Mouse (Mus musculus) intestine, embryonic 16.5 days (tissue): ENCODE data around the gene Cyb5r2. TPM values are rescaled to one million over a fixed set of nuclear protein-coding genes. Genes with fewer than 3 reads are reported as not detected.
A peak's percentile ranks its signal among the peaks of the same experiment; 100 is the strongest.

Experiments
- ATAC-seq: fragments of 200-750 bp; cut with Nextera tagmentation; 2 replicates; pipeline ENCODE4 v1.8.0; 2017; ENCODE audit warnings: moderate TSS enrichment, moderate library complexity
- H3K27ac ChIP-seq: fragments of 300-500 bp; sonication (generic); 2 replicates; pipeline ENCODE4 v1.5.1; 2014; ENCODE audit warnings: mild to moderate bottlenecking, low read length
- H3K27me3 ChIP-seq: fragments of 300-500 bp; sonication (generic); replicated peaks from 2 replicates; pipeline ENCODE4 v1.6.1; 2014; ENCODE audit warnings: low read length, control low read depth, mixed read lengths; ENCODE audit not compliant: control insufficient read depth, insufficient read depth
- H3K36me3 ChIP-seq: fragments of 300-500 bp; sonication (generic); 2 replicates; pipeline ENCODE4 v1.6.1; 2014; ENCODE audit warnings: low read length, control low read depth; ENCODE audit not compliant: control insufficient read depth, insufficient read depth
- H3K4me1 ChIP-seq: fragments of 300-500 bp; sonication (generic); 2 replicates; pipeline ENCODE4 v1.6.1; 2014; ENCODE audit warnings: low read length, control low read depth, mixed read lengths; ENCODE audit not compliant: control insufficient read depth, insufficient read depth
- H3K4me2 ChIP-seq: fragments of 300-500 bp; sonication (generic); 2 replicates; pipeline ENCODE4 v1.6.1; 2014; ENCODE audit warnings: low read depth, low read length, control low read depth
- H3K4me3 ChIP-seq: fragments of 300-500 bp; sonication (generic); 2 replicates; pipeline ENCODE4 v1.5.1; 2014; ENCODE audit warnings: mild to moderate bottlenecking, low read length
- H3K9ac ChIP-seq: fragments of 300-500 bp; sonication (generic); 2 replicates; pipeline ENCODE4 v1.6.1; 2014; ENCODE audit warnings: low read depth, low read length
- H3K9me3 ChIP-seq: fragments of 300-500 bp; sonication (generic); 2 replicates; pipeline ENCODE4 v1.6.1; 2016; ENCODE audit warnings: low read length, control low read depth; ENCODE audit not compliant: control insufficient read depth
- WGBS: fragments of 180-500 bp; shearing (Covaris S2); extraction: QIAGEN DNeasy Blood & Tissue Kit; methylation state at CpG from one replicate; pipeline ENCODE4 v1.1.7; 2014; 5-methylcytosine and 5-hydroxymethylcytosine counted together
- polyA plus RNA-seq: library from polyadenylated mRNA; unstranded; fragments of >200 nt; fragmentation: Nextera tagmentation; extraction: Ambion mirVana; gene quantifications from 2 replicates; pipeline ENCODE4 v1.2.1, GENCODE M21; 2015

The Cyb5r2 gene
- polyA plus RNA-seq: 0.11 and 0.12 TPM in 2 replicates

DNA sequence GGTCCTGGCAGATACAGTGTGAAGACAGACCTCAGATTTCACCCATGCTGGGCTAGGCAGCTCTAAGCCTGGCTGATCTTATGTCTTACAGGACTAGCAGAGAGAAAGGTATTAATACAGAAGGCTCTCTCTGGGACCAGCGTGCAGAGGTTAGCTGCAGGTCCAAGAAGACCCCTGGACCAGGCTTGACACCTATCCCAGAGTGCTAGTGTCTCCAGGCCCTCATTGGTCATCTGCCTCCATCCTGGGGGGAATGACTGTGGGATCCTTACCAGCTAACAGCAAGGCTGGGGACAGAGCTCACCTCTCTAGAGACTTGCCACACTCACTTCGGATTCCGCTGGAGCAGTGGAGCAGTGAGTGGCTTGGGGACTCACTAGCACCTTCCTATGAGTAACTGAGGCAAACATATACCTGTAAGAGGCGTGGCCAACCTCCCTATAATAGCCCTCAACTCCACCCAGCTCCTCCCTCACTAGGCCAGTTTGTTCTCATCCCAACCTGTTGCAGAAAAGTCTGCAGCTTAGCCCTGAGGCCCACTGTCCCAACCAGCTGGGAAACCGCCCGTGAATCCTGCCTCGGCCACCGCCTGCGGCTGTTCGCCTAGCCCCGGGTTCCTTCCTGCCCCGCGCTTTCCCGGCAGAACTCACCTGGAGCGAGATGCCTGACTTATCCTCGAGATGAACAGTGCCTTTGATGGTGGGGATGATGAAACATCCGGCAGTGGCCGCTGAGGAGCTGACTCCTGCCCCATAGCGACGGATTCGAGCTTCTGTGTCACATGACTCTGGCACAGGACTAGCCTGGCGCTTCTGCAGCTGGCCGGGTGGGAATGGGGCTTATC lies at the start of gene Cyb5r2:
TSS of gene Cyb5r2 (minus strand) at position 725 of the 844 bp plus-strand sequence.
- peak; percentile 92 for ATAC-seq
- H3K4me2 ChIP-seq: peak within 1 kb of the TSS; percentile 61
- H3K9me3 ChIP-seq: no peaks in the 10 kb centered on the region
- peak within 1 kb of the TSS; percentile 47; the same call in 1 of the 2 replicates for H3K9ac ChIP-seq
- no peaks in the 10 kb centered on the region for H3K27me3 ChIP-seq
- no peak within 1 kb of the TSS for H3K27ac ChIP-seq
- H3K4me3 ChIP-seq: peak within 1 kb of the TSS; percentile 32
- 0 out of 2 replicates have a peak, but pooled peaks cover 6% of the 10 kb centered on the region for H3K4me1 ChIP-seq
- H3K36me3 ChIP-seq: no peaks in the 10 kb centered on the region
- WGBS: 13% methylated on average over 23 of the region's 23 CpGs

DNA sequence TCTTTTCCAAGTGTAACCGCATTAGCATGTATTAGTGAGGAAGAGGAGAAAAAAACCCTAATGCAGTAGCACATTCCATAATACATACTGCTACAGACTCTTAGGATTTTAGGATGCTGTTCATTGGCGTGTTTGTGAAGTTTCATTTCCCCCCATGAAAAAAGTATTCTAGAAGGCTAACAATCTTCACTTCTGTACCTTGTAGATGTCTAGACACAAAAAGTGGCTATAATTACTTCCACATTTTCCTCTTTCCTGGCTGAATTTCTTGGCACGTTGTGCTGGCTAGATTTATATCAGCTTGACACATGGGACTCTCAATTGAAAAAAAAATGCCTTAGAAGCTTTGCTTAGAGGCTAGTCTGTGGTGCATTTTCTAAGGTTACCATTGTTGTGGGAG lies 44.3 kb upstream of the Cyb5r2 start:
- Histone ChIP-seq H3K4me1 (no peaks in the 10 kb centered on the region), H3K36me3 (no peaks in the 10 kb centered on the region), H3K27ac (no peak overlapping the region), H3K9ac (no peak overlapping the region), H3K4me3 (no peak overlapping the region), H3K27me3 (no peaks in the 10 kb centered on the region), H3K9me3 (no peaks in the 10 kb centered on the region), H3K4me2 (no peak overlapping the region)
- 65% methylated on average over 3 of the region's 3 CpGs for WGBS
- ATAC-seq: no peak

DNA sequence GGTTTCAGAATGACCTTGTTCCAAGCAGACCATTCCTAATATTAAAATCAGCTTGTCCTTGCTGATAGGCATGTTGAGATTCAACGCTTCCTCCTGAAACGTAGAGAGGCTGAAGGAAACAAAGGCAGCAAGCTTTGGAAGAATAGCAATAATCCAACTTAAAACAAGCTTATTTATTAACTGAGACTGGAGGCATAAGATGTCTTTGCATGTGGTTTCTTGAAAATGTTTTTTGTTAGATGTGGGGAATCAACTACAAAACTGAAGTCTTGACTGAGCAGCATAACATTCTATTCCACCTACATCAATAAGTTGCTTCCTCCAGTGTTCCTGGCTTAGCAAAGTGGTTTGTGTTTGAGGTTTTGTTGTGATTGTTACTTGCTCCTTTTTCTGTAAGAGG lies 43.3 kb upstream of the Cyb5r2 start, which contains the start of gene Ovch2:
TSS of gene Ovch2 (minus strand) at position 101 of the 400 bp plus-strand sequence.
- no peak within 1 kb of the TSS for H3K4me3 ChIP-seq
- no peak within 1 kb of the TSS for H3K4me2 ChIP-seq
- no peaks in the 10 kb centered on the region for H3K9me3 ChIP-seq
- no peak for ATAC-seq
- WGBS: 86% methylated on average over 2 of the region's 2 CpGs
- no peak within 1 kb of the TSS for H3K9ac ChIP-seq
- H3K27ac ChIP-seq: no peak within 1 kb of the TSS
- no peaks in the 10 kb centered on the region for H3K27me3 ChIP-seq
- H3K4me1 ChIP-seq: no peaks in the 10 kb centered on the region
- no peaks in the 10 kb centered on the region for H3K36me3 ChIP-seq

DNA sequence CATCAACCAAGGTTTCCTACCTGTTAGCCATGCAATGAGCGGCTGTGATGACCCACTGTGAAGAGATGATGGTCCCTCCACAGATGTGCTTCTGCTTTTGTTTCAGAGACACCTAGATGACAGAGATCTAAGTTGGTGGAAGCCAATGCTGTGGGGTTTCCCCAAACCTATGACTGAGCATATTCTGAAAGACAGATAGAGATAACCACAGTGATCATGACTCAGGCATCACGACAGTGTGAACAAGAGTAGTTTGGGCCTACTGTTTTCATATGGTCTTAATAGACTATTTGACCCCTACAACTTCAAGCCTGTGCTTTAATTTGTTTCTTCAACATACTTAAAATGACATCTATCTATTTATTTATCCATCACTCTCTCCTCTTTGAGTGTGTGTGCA lies 38.7 kb upstream of the Cyb5r2 start:
- no peak for ATAC-seq
- H3K9ac ChIP-seq: no peak overlapping the region
- no peak overlapping the region for H3K4me2 ChIP-seq

DNA sequence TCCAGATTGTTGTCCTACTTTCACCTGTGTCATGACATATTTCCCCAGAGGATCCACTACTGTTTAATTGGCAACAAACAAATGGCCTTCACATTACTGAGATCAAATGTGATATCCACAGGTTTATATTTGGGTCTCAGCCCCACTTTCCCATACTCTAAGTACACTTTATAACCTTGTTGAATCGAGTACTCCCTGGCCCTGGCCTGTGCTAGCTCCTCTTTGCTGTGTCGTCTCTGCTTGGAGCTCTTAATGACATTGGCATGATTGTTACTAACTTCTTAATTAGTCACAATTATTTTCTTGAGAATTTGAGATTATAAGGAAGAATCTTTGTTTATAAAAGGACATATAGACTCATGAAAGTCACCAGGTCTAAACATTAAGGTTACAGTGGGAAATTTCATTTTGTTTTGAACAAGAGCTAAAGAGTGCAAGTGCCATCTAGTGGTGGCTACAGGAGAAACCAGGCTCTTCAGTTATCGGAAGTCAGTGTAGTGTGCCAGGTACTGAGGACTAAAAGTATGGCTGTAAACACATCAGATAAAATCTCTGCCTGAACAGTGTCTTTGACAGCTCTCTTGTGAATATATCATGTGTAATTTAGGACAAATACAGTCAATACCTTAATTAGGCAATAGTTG lies 30.3 kb upstream of the Cyb5r2 start:
- no peak for ATAC-seq
- 59% methylated on average over 3 of the region's 3 CpGs for WGBS
- H3K4me2 ChIP-seq: no peak overlapping the region
- no peaks in the 10 kb centered on the region for H3K27me3 ChIP-seq
- no peak overlapping the region for H3K4me3 ChIP-seq
- H3K4me1 ChIP-seq: no peaks in the 10 kb centered on the region
- H3K9me3 ChIP-seq: no peaks in the 10 kb centered on the region
- no peaks in the 10 kb centered on the region for H3K36me3 ChIP-seq
- no peak overlapping the region for H3K9ac ChIP-seq
- H3K27ac ChIP-seq: no peak overlapping the region

More for the DNA sequence above, 38.7 kb upstream of the Cyb5r2 start:
- Histone ChIP-seq H3K4me1 (no peaks in the 10 kb centered on the region), H3K9me3 (no peaks in the 10 kb centered on the region), H3K27ac (no peak overlapping the region), H3K4me3 (no peak overlapping the region), H3K36me3 (no peaks in the 10 kb centered on the region), H3K27me3 (no peaks in the 10 kb centered on the region)
- 80% methylated on average over 2 of the region's 2 CpGs for WGBS

DNA sequence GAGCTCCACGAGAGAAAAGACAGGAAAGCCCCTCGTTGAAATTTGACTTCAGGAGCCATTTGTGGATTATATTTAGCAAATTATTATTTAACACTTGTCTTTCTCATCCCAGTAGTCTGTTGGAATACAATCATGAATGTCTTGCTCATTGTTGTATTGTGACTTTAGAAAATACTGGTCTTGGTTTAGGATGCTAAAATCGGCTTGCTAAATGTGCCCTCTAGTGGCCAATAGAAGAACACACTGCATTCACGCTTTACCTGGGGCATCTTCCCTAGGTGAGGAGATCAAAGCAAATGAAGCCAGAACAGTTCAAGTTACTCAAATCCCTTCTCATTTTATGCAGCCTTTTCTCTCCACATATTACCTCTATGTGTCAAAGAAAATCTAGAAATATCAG lies 21.8 kb upstream of the Cyb5r2 start:
- Histone ChIP-seq H3K27me3 (no peaks in the 10 kb centered on the region), H3K27ac (no peak overlapping the region), H3K36me3 (no peaks in the 10 kb centered on the region), H3K9me3 (no peaks in the 10 kb centered on the region), H3K4me3 (no peak overlapping the region), H3K4me1 (0 out of 2 replicates have a peak, but pooled peaks cover 2% of the 10 kb centered on the region), H3K9ac (no peak overlapping the region), H3K4me2 (no peak overlapping the region)
- 43% methylated on average over 4 of the region's 4 CpGs for WGBS
- no peak for ATAC-seq

DNA sequence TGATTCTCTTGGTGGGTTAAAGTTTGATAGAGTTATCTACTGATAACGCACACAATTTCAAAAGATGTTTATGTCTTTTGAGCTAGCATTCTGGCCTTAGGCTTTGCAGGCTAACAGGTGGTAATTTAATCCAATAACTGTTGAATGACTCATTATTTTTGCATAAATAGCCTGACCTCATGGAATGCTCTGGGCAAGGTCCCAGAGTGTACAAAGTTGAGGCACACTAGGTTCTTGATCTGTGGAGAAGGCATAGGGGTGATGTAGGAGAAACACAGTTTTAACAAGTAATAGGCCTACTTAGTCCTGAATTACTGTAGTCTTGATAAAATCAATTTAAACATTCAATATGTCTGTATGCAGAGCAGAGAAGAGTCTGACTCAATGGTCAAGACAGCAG lies 20.4 kb upstream of the Cyb5r2 start:
- ATAC-seq: peak; percentile 71
- H3K27ac ChIP-seq: no peak overlapping the region
- 45% methylated on average over 1 of the region's 1 CpGs for WGBS

DNA sequence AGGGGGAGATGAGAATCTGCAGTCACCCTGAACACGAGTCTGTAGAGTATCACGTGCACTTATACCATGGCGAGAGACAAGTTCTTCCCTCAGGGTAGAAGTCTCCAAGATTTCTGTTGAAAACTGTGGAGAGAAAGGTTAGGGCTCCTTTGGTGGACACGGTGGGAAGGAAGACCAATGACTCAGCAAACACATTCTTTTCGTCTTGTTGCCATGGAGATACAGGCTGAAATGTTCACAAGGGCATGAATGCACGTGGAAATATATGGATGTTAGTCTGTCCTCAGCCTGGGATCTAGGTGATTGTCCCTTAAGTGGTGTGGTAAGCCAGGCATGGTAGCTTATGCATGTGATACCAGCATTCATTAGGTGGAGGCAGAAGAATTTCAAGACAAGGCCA lies 13.0 kb upstream of the Cyb5r2 start:
- H3K4me2 ChIP-seq: no peak overlapping the region
- no peaks in the 10 kb centered on the region for H3K9me3 ChIP-seq
- no peak overlapping the region for H3K9ac ChIP-seq
- H3K27ac ChIP-seq: no peak overlapping the region
- no peaks in the 10 kb centered on the region for H3K27me3 ChIP-seq
- no peak overlapping the region for H3K4me3 ChIP-seq
- WGBS: 53% methylated on average over 6 of the region's 6 CpGs
- no peaks in the 10 kb centered on the region for H3K4me1 ChIP-seq
- ATAC-seq: no peak
- H3K36me3 ChIP-seq: no peaks in the 10 kb centered on the region

More for the DNA sequence above, 20.4 kb upstream of the Cyb5r2 start:
- Histone ChIP-seq H3K4me3 (no peak overlapping the region), H3K9ac (no peak overlapping the region), H3K36me3 (no peaks in the 10 kb centered on the region), H3K27me3 (no peaks in the 10 kb centered on the region), H3K4me2 (no peak overlapping the region), H3K9me3 (no peaks in the 10 kb centered on the region), H3K4me1 (0 out of 2 replicates have a peak, but pooled peaks cover 2% of the 10 kb centered on the region)

DNA sequence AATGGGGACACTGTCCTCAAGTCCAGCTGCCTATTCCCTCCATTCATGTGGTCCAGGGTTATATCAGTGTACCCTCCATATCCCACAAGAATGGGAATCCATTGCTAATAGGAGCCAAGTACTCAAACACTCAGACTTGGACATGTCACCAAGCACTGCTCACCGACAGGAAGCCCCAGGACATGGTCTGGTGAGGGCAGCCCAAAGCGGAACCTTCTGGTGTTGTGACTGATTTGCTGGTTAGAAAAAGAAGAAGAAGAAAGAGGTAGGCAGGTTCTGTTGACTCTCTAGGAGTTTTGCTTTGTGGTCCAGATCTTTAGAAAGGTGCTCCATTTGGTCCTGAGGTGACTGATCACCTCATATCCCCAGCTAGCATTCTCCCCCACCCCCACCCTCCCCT lies 1.1 kb downstream of the Cyb5r2 start:
- H3K27ac ChIP-seq: no peak overlapping the region
- 0 out of 2 replicates have a peak, but pooled peaks cover 6% of the 10 kb centered on the region for H3K4me1 ChIP-seq
- no peak for ATAC-seq
- no peak overlapping the region for H3K4me3 ChIP-seq
- WGBS: 87% methylated on average over 2 of the region's 2 CpGs
- H3K9ac ChIP-seq: no peak overlapping the region
- no peaks in the 10 kb centered on the region for H3K27me3 ChIP-seq
- no peaks in the 10 kb centered on the region for H3K36me3 ChIP-seq
- no peaks in the 10 kb centered on the region for H3K9me3 ChIP-seq
- H3K4me2 ChIP-seq: no peak overlapping the region
